Mouse (Mus musculus) small intestine, adult 2 months (tissue): ENCODE results near the gene Gm20388. TPM values are rescaled to one million over a fixed set of nuclear protein-coding genes. Genes with fewer than 3 reads are reported as not detected.
A peak's percentile ranks its signal among the peaks of the same experiment; 100 is the strongest.

Experiments used
- H3K27ac ChIP-seq: fragments of 200-500 bp; 2 replicates; pipeline ENCODE4 v1.5.1; 2012; ENCODE audit warnings: low read depth, low read length, control low read depth, inconsistent platforms; ENCODE audit not compliant: insufficient read depth
- H3K27me3 ChIP-seq: fragments of 200-500 bp; 2 replicates; pipeline ENCODE4 v1.6.1; 2012; ENCODE audit warnings: mild to moderate bottlenecking, moderate library complexity, low read length, inconsistent platforms; ENCODE audit not compliant: control insufficient read depth, insufficient read depth
- H3K36me3 ChIP-seq: fragments of 200-500 bp; 2 replicates; pipeline ENCODE4 v1.6.1; 2012; ENCODE audit warnings: mild to moderate bottlenecking, low read length, control low read depth, inconsistent platforms; ENCODE audit not compliant: control insufficient read depth, insufficient read depth
- H3K4me1 ChIP-seq: fragments of 200-500 bp; 2 replicates; pipeline ENCODE4 v1.6.1; 2012; ENCODE audit warnings: low read length, inconsistent platforms, mixed read lengths; ENCODE audit not compliant: control insufficient read depth, insufficient read depth, insufficient read length
- H3K4me3 ChIP-seq: fragments of 200-500 bp; 2 replicates; pipeline ENCODE4 v1.5.1; 2012; ENCODE audit warnings: low read depth, mild to moderate bottlenecking, control low read depth, inconsistent platforms, low read length, moderate library complexity
- CTCF ChIP-seq: fragments of 200-500 bp; IDR thresholded peaks from 2 replicates; pipeline ENCODE4 v1.5.1; 2012; ENCODE audit warnings: low read depth, mild to moderate bottlenecking, control low read depth, inconsistent platforms, low read length, moderate library complexity, mixed read lengths; ENCODE audit not compliant: insufficient replicate concordance, insufficient read length; ENCODE audit errors: extremely low read depth
- POLR2A ChIP-seq: fragments of 200-500 bp; IDR thresholded peaks from 2 replicates; pipeline ENCODE4 v1.6.1; 2012; ENCODE audit warnings: low read depth, mild to moderate bottlenecking, control low read depth, inconsistent platforms, low read length, moderate library complexity
- WGBS: fragments of 180-500 bp; shearing (Covaris S2); methylation state at CpG from one replicate; pipeline ENCODE4 v1.1.7; 2018; 5-methylcytosine and 5-hydroxymethylcytosine counted together
- polyA plus RNA-seq: library from polyadenylated mRNA; depleted of rRNA; stranded (reverse); fragments of >200 nt; gene quantifications from 2 replicates; pipeline ENCODE4 v1.2.3, GENCODE M21; 2012

Gm20388 gene
- polyA plus RNA-seq, 1 experiment = 37.3 TPM

DNA sequence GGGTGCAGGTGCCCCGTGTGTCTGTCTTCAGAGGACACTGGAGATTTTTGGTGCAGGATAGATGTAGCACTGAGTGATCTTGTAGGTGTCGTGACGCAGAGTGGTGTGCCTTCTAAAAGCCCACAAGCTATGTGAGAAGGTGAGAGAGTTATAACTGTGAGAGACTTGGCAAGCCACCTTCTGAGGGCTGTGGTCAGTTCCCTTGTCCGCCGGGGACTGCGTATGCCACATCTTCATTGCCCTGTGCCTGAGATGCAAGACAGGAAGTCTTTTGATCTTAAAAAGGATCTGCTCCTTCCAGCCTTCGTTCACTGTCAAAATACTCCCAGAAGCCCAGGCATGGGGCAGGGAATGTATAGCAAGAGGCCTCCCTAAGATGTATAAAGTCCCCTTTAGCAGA, 3432.3 kb downstream of the Gm20388 start:
- H3K27ac ChIP-seq = 0 out of 2 replicates have a peak overlapping the region, but pooled peaks have one; percentile 32
- H3K4me3 ChIP-seq = no peak overlapping the region
- H3K4me1 ChIP-seq = peaks cover 21% of the 10 kb centered on the region
- TF ChIP-seq POLR2A (no peak), CTCF (no peak)
- WGBS = 76% methylated on average over 7 of the region's 7 CpGs
- H3K36me3 ChIP-seq = peaks cover 1% of the 10 kb centered on the region
- H3K27me3 ChIP-seq = no peaks in the 10 kb centered on the region

DNA sequence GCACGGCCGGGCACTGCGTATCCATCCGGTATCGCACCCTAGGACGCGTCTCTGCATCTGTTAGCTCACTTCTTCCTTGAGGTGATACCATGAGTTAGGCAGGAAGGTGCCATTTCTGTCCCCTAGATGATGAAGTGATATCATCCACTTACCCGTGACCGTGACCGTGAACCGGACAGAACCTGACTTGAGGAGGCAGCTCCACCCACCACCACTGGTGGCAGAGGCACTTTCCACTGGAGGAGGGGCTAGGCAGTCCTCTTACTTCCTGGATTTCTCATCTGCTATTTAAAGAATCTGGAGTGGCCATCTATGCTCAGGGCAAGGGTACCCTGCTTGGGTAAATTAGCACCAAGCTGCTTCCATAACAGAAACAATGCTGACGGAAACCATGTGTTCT, 3432.8 kb downstream of the Gm20388 start:
- TF ChIP-seq POLR2A = no peak
- TF ChIP-seq CTCF = no peak
- H3K36me3 ChIP-seq = peaks cover 4% of the 10 kb centered on the region
- no peaks in the 10 kb centered on the region for H3K27me3 ChIP-seq
- H3K4me1 ChIP-seq = peaks cover 16% of the 10 kb centered on the region
- 85% methylated on average over 12 of the region's 12 CpGs for WGBS
- no peak overlapping the region for H3K27ac ChIP-seq
- no peak overlapping the region for H3K4me3 ChIP-seq

DNA sequence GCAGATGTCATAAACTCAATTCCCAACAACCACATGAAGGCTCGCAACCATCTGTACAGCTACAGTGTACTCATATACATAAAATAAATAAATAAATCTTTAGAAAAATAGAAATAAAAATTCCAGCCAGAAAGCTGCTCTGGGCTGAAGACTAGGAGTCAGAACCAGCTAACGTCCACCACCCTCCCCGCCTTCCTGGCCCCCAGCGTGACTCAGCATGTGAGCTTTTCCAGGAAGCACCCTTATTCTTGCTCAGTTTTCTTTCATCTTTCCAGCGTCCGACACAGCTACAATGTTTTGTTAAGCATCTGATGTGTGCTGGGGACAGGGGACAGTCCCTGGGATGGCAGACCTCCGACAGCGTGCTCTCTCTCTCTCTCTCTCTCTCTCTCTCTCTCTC, 3434.5 kb downstream of the Gm20388 start:
- H3K27ac ChIP-seq = no peak overlapping the region
- H3K27me3 ChIP-seq = no peaks in the 10 kb centered on the region
- peaks cover 6% of the 10 kb centered on the region for H3K36me3 ChIP-seq
- no peak overlapping the region for H3K4me3 ChIP-seq
- TF ChIP-seq POLR2A (no peak), CTCF (no peak)
- WGBS = 85% methylated on average over 8 of the region's 8 CpGs
- H3K4me1 ChIP-seq = peaks cover 13% of the 10 kb centered on the region

DNA sequence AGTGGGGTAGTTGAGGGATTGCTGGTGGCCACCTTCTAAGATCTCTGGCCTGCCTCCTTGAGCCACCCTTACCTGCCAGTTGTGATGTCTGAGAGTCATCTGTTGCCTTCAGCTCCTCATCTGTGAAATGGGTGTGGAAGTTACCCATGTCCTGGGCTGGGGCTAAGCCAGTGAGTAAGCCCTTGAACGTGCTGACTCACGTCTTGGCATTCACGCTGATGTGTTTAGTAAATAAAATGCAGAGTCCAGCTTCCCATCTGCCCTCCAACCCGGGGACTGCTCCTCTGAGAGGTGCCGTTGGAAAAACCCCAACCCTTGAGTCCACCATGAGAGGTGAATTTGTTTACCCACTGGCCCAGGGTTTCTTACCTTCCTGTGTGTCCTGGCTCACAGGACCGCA, 3435.2 kb downstream of the Gm20388 start:
- H3K27me3 ChIP-seq = no peaks in the 10 kb centered on the region
- no peak for TF ChIP-seq CTCF
- TF ChIP-seq POLR2A = no peak
- peaks cover 12% of the 10 kb centered on the region for H3K4me1 ChIP-seq
- no peak overlapping the region for H3K27ac ChIP-seq
- peaks cover 7% of the 10 kb centered on the region for H3K36me3 ChIP-seq
- no peak overlapping the region for H3K4me3 ChIP-seq
- 78% methylated on average over 6 of the region's 6 CpGs for WGBS

DNA sequence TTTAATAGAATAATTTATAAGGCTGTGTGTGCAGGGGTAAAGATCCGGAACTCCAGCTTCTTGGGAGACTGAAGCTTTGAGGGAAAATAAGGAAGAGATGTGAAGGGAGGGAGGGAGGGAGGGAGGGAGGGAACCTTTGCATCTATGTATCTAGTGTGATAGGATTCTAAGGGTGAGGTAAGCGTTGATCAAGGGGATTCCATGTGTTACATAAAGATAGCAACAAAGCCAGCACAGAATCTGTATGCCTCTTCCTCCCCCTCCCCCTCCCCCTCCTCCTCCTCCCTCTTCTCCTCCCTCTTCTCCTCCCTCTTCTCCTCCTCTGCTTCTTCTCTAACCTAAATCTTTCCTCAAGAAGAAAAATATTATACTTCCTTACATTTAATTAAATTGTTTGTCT, 3436.7 kb downstream of the Gm20388 start:
- WGBS = 75% methylated on average over 2 of the region's 2 CpGs
- TF ChIP-seq CTCF = no peak
- TF ChIP-seq POLR2A = no peak
- H3K4me1 ChIP-seq = peaks cover 4% of the 10 kb centered on the region; the same call in 1 of the 2 replicates
- H3K36me3 ChIP-seq = peaks cover 7% of the 10 kb centered on the region
- no peaks in the 10 kb centered on the region for H3K27me3 ChIP-seq
- no peak overlapping the region for H3K4me3 ChIP-seq
- no peak overlapping the region for H3K27ac ChIP-seq

DNA sequence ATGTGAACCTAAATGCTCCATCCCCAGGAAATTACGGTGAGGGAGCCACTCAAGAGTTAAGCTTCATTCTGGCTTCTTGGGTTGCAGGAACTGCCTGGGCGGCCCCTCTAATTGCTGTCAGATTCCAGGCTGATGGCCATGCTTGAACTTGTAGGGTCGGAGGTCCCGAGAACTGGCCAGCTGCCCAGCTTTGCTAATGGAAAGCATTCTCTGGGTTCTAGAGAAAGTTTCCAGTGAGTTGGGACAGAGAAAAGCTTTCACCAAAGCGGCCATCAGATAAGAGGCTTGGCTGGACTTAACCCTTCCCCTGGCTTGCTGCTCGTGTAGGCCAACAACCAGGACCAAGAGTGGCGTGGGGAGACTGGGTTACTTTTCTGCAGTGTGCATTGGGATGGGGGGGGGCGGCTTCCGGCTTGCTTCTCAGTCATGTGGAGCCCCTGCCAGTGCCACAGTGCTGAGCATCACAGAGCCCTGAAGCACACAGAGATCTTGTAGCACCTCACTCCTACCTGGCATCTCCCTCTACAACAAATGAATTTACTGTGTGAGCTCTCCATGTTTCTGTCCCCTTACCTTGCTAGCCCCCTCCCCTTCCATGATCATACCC, 3437.7 kb downstream of the Gm20388 start:
- Histone ChIP-seq H3K27me3 (no peaks in the 10 kb centered on the region), H3K4me3 (no peak overlapping the region), H3K4me1 (no peaks in the 10 kb centered on the region), H3K36me3 (peaks cover 7% of the 10 kb centered on the region), H3K27ac (no peak overlapping the region)
- 67% methylated on average over 9 of the region's 9 CpGs for WGBS
- TF ChIP-seq POLR2A (no peak), CTCF (no peak)

DNA sequence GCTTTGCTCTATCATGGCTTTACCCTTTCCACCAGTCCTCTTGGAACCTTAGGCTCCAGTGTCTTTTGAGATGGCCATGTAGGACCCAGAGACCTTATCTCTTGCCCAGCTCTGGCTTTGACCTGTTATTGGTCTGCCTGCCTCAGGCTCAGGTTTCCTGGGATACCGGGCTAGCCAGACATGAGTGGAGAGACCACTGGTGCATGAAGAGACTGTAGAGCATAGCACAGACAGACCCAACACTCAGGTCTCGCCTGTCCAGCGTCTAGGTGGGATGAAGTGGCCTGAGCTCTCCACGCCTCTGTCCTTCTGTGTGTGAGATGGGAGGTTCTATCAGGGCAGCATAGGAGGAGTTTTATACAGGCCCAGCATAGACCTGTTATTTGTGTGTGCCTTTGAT, 3438.4 kb downstream of the Gm20388 start:
- no peaks in the 10 kb centered on the region for H3K27me3 ChIP-seq
- TF ChIP-seq CTCF (no peak), POLR2A (no peak)
- H3K4me1 ChIP-seq = no peaks in the 10 kb centered on the region
- no peak overlapping the region for H3K27ac ChIP-seq
- H3K36me3 ChIP-seq = peaks cover 7% of the 10 kb centered on the region
- H3K4me3 ChIP-seq = no peak overlapping the region
- 93% methylated on average over 4 of the region's 4 CpGs for WGBS

DNA sequence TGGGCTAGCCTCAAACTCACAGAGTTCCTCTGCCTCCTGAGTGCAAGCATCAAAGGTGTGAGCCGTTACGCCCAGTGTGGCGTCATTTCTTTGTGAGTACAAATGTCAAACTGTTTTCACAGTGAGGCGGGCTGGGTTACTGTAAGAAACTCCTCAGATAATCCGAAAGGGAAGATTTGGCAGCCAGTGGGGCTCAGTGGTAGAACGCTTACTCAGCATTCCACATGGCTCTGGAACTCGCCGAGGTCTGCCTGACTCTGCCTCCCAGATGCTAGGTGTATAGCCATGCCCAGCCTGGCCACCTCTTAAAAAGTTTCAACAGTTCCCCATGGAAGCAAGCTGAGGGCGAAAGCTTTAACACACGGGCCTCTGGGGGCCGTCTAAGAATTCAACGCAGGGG, 3441.5 kb downstream of the Gm20388 start:
- 75% methylated on average over 12 of the region's 12 CpGs for WGBS
- TF ChIP-seq CTCF (no peak), POLR2A (no peak)
- Histone ChIP-seq H3K27me3 (no peaks in the 10 kb centered on the region), H3K4me1 (no peaks in the 10 kb centered on the region), H3K27ac (no peak overlapping the region), H3K36me3 (peaks cover 14% of the 10 kb centered on the region), H3K4me3 (no peak overlapping the region)
